Mouse (Mus musculus) liver, adult 2 months (tissue): Measurements from ENCODE around the gene Spink4. TPM values are rescaled to one million over a fixed set of nuclear protein-coding genes. Genes with fewer than 3 reads are reported as not detected.

Experiments
- DNase-seq: peaks from one replicate; pipeline ENCODE4 v3.0.0-alpha.2; 2011; ENCODE audit warnings: low read depth, low spot score; ENCODE audit errors: extremely low read depth
- H3K27ac ChIP-seq: fragments of 200-500 bp; replicated peaks from 2 replicates; pipeline ENCODE4 v1.5.1; 2012; ENCODE audit warnings: low read depth, mild to moderate bottlenecking, control low read depth, inconsistent platforms, low read length; ENCODE audit not compliant: insufficient read depth
- H3K27me3 ChIP-seq: fragments of 200-500 bp; 2 replicates; pipeline ENCODE4 v1.6.1; 2012; ENCODE audit warnings: mild to moderate bottlenecking, moderate library complexity, low read length, inconsistent platforms; ENCODE audit not compliant: control insufficient read depth, insufficient read depth
- H3K36me3 ChIP-seq: fragments of 200-500 bp; 2 replicates; pipeline ENCODE4 v1.6.1; 2012; ENCODE audit warnings: low read length, inconsistent platforms; ENCODE audit not compliant: control insufficient read depth, insufficient read depth
- H3K4me1 ChIP-seq: fragments of 200-500 bp; 2 replicates; pipeline ENCODE4 v1.6.1; 2011; ENCODE audit warnings: low read length; ENCODE audit not compliant: control insufficient read depth, insufficient read depth
- H3K4me3 ChIP-seq: fragments of 200-500 bp; 2 replicates; pipeline ENCODE4 v1.5.1; 2011; ENCODE audit warnings: low read depth, mild to moderate bottlenecking, control low read depth, low read length, moderate library complexity; ENCODE audit not compliant: insufficient read depth
- H3K79me2 ChIP-seq: fragments of 200-500 bp; 2 replicates; pipeline ENCODE4 v1.6.1; 2012; ENCODE audit warnings: inconsistent platforms, mild to moderate bottlenecking, low read length, moderate library complexity; ENCODE audit not compliant: control insufficient read depth, insufficient read depth
- H3K9ac ChIP-seq: fragments of 200-500 bp; 2 replicates; pipeline ENCODE4 v1.6.1; 2012; ENCODE audit warnings: low read depth, mild to moderate bottlenecking, control low read depth, inconsistent platforms, low read length
- CTCF ChIP-seq: fragments of 200-500 bp; IDR thresholded peaks from 2 replicates; pipeline ENCODE4 v1.5.1; 2011; ENCODE audit warnings: low read depth, low read length, control low read depth
- POLR2A ChIP-seq: fragments of 200-500 bp; IDR thresholded peaks from 2 replicates; pipeline ENCODE4 v1.6.1; 2011; ENCODE audit warnings: low read length, control low read depth; ENCODE audit not compliant: insufficient read depth; ENCODE audit errors: extremely low read depth
- WGBS: fragments of 180-500 bp; shearing (Covaris S2); methylation state at CpG from one replicate; pipeline ENCODE4 v1.1.7; 2018; 5-methylcytosine and 5-hydroxymethylcytosine counted together
- polyA plus RNA-seq: library from polyadenylated mRNA; depleted of rRNA; stranded (reverse); fragments of >200 nt; gene quantifications from 2 replicates; pipeline ENCODE4 v1.2.3, GENCODE M21; 2012
- total RNA-seq: library from RNA; depleted of rRNA; stranded (reverse); fragments of >200 nt; gene quantifications from 2 replicates; pipeline ENCODE4 v1.2.3, GENCODE M21; 2014

The Spink4 gene
- total and polyA plus RNA-seq, 2 experiments: 1.4 to 1.9 TPM

- Histone ChIP-seq H3K27me3 (no peaks in the 10 kb centered on the region), H3K36me3 (peaks cover 40% of the 10 kb centered on the region), H3K4me3 (no peak overlapping the region), H3K9ac (no peak overlapping the region), H3K79me2 (peaks cover 6% of the 10 kb centered on the region; the same call in 1 of the 2 replicates), H3K27ac (no peak overlapping the region), H3K4me1 (no peaks in the 10 kb centered on the region; the same call in 1 of the 2 replicates)
- TF ChIP-seq POLR2A (no peak), CTCF (peak; percentile 64)
- 80% methylated on average over 1 of the region's 1 CpGs for WGBS
- DNase-seq: peak; percentile 41
Observed at GRCm38 (mm10) chr4:40953521-40953920, 33.7 kb downstream of the Spink4 start.

- Histone ChIP-seq H3K9ac (no peak overlapping the region), H3K4me1 (no peaks in the 10 kb centered on the region), H3K36me3 (peaks cover 56% of the 10 kb centered on the region), H3K27me3 (no peaks in the 10 kb centered on the region), H3K79me2 (no peaks in the 10 kb centered on the region), H3K27ac (no peak overlapping the region), H3K4me3 (no peak overlapping the region)
- TF ChIP-seq CTCF: no peak
- no peak for TF ChIP-seq POLR2A
- WGBS: 82% methylated on average over 6 of the region's 6 CpGs
- no peak for DNase-seq
Observed at GRCm38 (mm10) chr4:40955942-40956341, 36.1 kb downstream of the Spink4 start.

GRCm38 (mm10) chr4:40963536-40963935 lies 43.7 kb downstream of the Spink4 start:
- no peaks in the 10 kb centered on the region for H3K27me3 ChIP-seq
- no peaks in the 10 kb centered on the region for H3K4me1 ChIP-seq
- no peak overlapping the region for H3K4me3 ChIP-seq
- H3K36me3 ChIP-seq: peaks cover 50% of the 10 kb centered on the region
- no peak overlapping the region for H3K9ac ChIP-seq
- no peak for TF ChIP-seq POLR2A
- no peak for TF ChIP-seq CTCF
- 92% methylated on average over 3 of the region's 3 CpGs for WGBS
- no peak overlapping the region for H3K27ac ChIP-seq
- H3K79me2 ChIP-seq: no peaks in the 10 kb centered on the region
- no peak for DNase-seq

GRCm38 (mm10) chr4:40969161-40969560 lies 49.3 kb downstream of the Spink4 start:
- Histone ChIP-seq H3K27me3 (no peaks in the 10 kb centered on the region), H3K4me3 (no peak overlapping the region), H3K4me1 (peaks cover 13% of the 10 kb centered on the region), H3K27ac (peak overlapping the region; percentile 97; the same call in 1 of the 2 replicates), H3K79me2 (peaks cover 17% of the 10 kb centered on the region), H3K36me3 (peaks cover 10% of the 10 kb centered on the region; the same call in 1 of the 2 replicates), H3K9ac (no peak overlapping the region)
- WGBS: 13% methylated on average over 4 of the region's 4 CpGs
- DNase-seq: peak; percentile 46
- no peak for TF ChIP-seq CTCF
- TF ChIP-seq POLR2A: no peak

- H3K27ac ChIP-seq: peak overlapping the region; percentile 97
- WGBS: 3% methylated on average over 11 of the region's 13 CpGs
- peak; percentile 59 for DNase-seq
Observed at GRCm38 (mm10) chr4:40969781-40970591, 50.1 kb downstream of the Spink4 start.

GRCm38 (mm10) chr4:40970592-40970841 lies 50.7 kb downstream of the Spink4 start:
- H3K9ac ChIP-seq: peak overlapping the region; percentile 91
- H3K4me1 ChIP-seq: peaks cover 20% of the 10 kb centered on the region
- no peaks in the 10 kb centered on the region for H3K27me3 ChIP-seq
- H3K36me3 ChIP-seq: peaks cover 7% of the 10 kb centered on the region; the same call in 1 of the 2 replicates
- H3K27ac ChIP-seq: peak overlapping the region; percentile 97
- peak overlapping the region; percentile 98 for H3K4me3 ChIP-seq
- no peak for DNase-seq
- TF ChIP-seq CTCF (no peak), POLR2A (no peak)
- peaks cover 17% of the 10 kb centered on the region for H3K79me2 ChIP-seq
- WGBS: 0% methylated on average over 16 of the region's 16 CpGs

More at GRCm38 (mm10) chr4:40969781-40970591, 50.1 kb downstream of the Spink4 start:
- TF ChIP-seq POLR2A (no peak), CTCF (no peak)
- Histone ChIP-seq H3K79me2 (peaks cover 17% of the 10 kb centered on the region), H3K36me3 (peaks cover 7% of the 10 kb centered on the region; the same call in 1 of the 2 replicates), H3K4me1 (peaks cover 16% of the 10 kb centered on the region), H3K27me3 (no peaks in the 10 kb centered on the region), H3K4me3 (peak overlapping the region; percentile 98), H3K9ac (peak overlapping the region; percentile 91)
